Mouse (Mus musculus): Measurements from ENCODE around the gene Hfm1.

Hfm1 gene

DNA sequence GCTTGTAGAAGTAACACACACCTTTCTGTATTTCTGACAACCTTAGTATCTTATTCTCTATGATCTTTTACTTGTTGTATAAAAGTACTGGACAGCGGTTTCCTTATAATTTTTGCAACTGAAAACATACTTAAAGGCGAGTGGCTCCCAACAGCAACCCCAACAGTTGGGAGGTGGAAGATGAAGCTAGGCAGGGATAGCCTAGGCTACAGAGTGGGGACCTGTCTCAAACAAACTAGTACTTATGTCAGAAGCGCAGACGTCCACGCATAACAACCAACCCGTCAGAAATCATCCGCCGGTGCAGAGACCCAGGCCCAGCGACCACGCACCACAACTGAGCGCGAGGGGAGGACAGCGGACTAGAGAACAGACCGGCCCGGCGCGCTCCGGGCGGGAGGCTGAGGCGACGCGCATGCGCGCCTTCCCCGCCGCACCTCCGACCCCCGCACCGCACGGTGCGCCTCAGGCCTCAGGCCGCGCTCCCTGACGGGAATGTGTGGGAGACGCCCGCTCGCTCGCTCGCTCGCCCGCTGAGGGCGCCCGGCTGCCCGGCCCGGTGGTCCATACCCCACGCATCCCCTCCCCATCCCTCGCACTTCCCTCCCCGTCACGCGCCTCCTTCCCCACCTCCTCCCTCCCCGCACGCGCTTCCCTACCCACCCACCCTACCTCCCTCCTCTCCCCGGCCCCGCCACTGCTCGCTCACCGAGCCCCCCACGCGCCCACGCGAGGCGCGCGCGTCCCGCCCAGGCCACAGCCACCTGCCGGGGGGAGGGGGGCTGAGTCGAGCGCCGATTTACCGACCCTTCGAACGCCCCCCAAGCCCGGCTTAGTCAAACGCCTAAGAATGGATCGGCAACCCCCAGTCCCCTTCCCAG is at the start of gene Hfm1:
Hfm1 (minus strand) TSS at position 834 of the 881 bp plus-strand sequence.
- DNase-seq (ENCODE audit: low read depth) = peak; percentile 51

DNA sequence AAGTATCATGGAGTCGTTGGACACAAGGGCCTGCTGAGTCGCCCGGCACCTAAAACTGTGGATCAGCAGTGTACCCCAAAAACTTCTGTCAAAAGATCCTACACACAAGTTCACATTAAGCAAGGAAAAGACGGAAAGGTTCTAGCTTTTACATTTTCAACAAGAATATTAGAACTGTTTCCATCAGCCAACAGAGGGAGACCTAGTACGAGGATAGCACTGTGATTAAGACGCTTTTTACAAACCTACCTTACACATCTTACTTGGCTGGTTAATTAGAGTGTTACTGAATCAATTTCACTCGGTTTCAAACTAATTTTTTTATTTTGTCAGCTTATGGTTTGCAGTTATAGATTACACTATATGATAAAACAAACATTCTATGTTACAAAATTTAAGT is 47.8 kb upstream of the Hfm1 start:
- DNase-seq (ENCODE audit: low read depth) = no peak

DNA sequence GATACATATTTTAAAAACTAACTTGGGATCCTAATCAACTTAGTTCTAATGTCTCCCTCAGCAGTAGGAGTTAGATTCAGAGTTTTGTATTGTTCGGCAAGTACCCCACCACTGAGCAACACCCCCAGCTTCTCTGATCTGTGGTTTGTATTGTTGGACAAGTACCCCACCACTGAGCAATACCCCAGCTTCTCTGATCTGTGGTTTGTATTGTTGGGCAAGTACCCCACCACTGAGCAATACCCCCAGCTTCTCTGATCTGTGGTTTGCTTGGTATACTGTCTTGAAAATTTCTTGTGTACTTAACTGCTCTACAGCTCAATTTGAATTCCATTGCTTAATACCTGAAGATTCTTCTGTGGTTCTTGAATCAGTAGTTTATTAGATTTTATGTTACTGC is 41.5 kb upstream of the Hfm1 start:
- DNase-seq (ENCODE audit: low read depth) = no peak

DNA sequence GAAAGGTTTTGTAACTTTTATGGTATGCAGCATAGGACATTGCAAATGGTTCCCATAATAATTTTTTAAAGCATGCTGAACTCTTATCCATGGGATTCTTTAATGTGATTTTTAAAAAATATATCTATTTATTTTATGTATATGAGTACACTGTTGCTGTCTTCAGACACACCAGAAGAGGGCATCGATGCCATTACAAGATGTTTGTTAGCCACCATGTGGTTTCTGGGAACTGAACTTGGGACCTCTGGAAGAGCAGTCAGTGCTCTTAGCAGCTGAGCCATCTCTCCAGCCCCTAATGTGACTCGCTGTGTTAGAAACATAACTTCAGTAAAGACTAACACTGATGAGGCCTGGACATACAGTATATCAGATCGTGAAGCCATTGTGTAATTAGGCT is 40.3 kb upstream of the Hfm1 start:
- no peak for DNase-seq (ENCODE audit: low read depth)

DNA sequence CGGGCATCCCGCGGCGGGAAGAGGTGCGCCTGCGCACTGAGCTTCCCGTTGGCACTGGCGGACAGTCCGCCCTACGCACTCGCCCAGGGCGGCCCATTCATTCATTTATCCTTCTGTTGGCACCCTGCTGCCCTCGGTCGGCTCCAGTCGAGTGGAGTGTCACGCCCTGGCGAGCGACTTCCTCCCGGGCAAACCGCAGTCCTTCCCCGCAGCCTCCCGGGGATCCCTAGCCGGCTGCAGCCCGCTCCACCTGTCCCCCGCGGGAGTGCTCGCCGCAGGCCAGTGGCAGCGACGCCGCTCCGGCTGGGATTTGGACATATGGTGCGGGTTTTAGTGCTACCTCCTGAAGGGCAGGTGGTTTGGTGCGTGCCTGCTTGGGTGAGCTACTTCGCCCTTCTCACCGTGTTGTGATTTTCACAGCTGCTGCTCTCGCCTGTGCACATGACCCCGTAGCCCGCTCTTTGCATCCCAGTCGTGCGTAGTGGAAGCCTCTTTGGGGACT is 38.4 kb upstream of the Hfm1 start:
- no peak for DNase-seq (ENCODE audit: low read depth)

DNA sequence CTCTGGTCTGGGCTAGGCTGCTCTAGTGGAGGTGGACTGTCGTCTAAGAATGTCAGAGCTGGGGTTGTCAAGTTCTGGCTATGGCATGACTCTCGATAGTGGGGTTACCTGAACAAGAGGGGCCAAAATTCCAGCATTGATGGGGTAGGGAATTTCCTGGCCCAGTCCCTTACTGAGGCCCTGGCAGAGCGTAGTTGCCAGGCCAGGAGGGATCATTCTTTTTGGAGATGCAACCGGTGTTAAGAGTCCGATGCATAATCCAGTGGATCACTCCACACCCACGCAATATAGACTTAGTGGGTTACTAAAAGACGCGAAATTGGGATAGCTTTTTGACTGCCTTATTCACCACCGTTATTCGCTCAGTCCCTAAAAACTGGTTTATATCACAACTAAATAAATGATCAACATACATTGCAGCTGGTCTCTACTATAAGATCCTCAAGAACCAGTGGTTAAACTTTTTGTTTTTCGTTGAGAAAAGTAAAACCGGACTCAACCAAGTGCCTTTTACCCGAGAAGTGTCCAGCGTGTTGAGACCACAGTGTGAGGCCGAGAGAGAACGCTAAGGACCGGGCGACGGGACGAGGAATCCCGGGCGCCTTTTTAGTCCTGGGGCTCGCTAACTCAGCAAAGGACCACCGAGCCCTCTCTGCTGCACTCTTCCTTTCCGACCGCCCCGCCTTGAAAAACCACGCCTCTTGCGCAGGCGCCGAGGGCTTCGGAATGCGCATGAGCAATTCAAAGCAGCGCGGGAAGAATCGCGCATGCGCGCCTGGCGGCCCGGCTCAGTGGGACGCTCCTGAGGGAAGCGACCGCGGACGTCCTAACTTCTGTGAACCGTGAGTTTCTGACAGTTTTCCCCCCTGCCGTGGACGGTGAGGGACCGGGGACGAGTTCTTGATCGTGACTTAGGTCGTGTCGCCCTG is 37.7 kb upstream of the Hfm1 start, which contains the start of gene Cdc7:
Cdc7 (plus strand) TSS at position 739 of the 929 bp plus-strand sequence.
- peak; percentile 95 for DNase-seq (ENCODE audit: low read depth)

DNA sequence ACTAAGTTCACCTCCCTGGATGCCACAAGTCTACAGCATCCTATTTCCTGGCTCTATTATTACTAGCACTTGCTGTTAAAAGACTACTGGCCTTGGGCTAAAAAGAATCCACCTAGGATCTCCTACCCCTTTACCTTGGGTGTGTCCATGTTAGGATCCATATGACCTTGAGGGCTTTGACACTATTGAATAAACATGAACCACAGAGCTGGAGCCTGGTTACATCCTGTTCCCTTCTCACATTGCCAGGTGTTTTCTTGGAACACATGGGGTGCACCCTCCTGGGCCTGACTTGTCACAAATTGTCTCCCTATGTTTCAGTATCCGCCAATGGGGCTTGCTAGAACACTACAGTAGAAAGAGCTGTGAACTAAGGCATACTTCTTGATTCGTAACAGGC is 34.3 kb upstream of the Hfm1 start:
- no peak for DNase-seq (ENCODE audit: low read depth)

DNA sequence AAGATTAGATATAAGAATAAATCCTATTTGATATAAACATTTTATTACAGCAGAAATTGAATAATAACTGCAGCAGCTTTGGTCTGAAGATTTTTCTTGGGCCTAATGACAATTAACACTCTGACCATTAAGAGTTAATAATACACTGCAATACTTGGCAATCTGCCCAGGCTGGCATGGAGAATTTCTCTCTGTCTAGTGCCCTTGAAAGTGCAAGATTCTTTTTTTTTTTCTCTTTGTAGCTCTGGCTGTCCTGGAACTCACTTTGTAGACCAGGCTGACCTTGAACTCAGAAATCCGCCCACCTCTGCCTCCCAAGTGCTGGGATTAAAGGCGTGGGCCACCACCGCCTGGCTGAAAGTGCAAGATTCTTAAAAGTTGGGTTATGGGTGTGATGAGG is 32.9 kb upstream of the Hfm1 start:
- DNase-seq (ENCODE audit: low read depth) = no peak

DNA sequence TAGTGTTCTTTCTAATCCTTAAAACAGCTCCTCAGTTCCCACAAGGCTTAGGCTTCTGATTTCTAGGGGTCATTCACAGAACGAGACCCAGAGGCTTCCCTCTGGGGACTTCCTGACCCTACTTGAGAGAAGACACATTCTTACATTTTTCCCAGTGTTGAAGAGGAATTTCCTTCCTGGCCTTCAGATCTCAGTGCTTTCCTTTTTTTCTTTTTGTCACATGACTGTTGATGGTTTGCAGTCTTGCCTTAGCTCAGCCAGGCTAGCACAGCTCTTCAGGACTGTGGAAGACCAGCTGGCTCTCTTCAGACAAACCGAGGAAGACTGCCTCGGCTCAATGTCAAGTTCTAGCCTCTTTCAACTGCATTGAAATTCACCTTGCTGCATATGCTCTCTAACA is 30.3 kb upstream of the Hfm1 start:
- no peak for DNase-seq (ENCODE audit: low read depth)

DNA sequence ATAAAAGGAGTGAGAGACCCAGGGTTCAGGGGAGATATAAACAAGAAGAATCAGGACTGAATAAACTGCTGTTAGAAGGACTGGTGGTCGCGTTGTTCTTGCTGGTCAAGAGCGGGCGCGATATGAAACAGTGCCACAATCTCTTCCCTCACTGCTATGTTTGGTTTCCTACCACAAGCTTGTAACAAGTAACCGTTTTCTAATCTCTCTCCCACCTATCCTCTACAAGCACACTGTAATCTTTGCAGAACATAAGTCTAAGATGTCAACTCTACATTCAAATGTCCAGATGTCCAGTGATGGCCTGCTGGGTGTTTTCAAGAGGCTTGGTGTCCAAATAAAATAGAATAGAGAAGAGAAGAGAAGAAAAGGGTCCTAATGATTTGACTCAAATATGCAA is 22.6 kb upstream of the Hfm1 start:
- DNase-seq (ENCODE audit: low read depth) = no peak

DNA sequence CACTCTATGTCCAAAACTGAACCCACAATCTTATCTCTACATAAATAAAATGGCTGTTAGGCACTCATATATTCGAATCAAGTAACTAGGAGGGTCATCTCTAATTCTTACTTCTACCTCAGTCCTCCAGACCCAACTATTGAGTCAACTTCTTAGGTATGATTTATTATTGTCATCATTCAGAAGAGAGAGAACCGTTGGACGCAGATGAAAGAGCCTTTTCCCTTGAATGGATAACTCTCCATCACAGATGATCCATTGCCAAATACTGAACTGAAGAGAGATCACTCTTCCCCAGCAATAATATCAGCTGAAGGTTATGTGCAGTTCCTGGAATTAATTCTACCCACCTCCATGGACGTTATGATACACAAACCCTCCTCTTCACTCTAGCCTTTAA is 20.2 kb upstream of the Hfm1 start:
- DNase-seq (ENCODE audit: low read depth) = no peak

DNA sequence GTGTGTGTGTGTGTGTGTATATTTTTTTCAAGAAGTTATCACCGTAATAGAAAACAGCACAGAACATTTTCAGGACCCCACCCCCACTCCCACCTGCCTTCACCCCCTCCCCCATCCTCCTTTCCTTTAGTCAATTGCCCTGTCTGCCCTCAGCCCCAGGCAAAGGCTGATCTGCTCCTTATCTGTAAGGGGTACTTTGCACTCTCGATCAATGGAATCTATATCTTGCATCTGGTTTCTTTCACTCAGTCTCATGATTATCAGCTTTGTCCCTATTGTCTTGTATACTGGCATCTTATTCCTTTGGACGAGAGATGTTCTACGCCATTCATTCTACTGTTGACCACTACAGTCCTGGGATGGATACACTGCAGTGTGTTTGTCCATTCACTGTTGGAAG is 1.9 kb upstream of the Hfm1 start:
- no peak for DNase-seq (ENCODE audit: low read depth)

DNA sequence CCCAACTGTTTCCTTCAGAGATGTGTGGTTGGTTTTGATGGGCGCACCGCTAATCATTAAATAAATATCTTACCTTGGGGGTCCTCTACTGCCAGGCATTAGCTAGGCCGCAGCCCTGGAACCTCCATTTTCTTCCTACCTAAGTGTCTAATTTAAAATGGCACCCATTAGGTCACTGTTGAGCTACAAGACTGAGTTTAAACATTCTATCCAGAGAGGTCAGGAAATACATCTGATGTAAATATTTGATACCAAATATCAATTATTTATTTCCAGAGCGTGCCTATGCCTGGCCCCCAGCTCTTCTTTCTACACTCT is 207 bp upstream of the Hfm1 start:
- DNase-seq (ENCODE audit: low read depth) = no peak

DNA sequence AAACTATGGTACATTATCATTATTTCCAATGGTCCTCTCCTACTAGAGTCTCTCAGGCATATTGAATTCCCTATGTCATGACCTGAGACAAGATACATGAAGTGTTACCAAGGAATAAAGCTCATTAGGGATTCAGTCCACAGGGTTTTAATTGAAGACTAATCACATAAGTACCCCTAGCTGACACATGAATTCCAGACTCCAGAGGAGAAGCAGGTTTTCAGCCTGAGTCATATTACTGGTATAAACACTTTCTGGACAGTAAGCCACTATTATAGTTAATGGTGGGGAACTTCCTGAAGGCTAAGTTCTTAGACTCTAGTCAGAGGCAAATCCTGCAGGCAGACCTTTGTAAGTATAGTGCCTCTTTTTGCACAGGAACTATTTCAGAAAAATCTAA is 6.8 kb downstream of the Hfm1 start:
- no peak for DNase-seq (ENCODE audit: low read depth)

DNA sequence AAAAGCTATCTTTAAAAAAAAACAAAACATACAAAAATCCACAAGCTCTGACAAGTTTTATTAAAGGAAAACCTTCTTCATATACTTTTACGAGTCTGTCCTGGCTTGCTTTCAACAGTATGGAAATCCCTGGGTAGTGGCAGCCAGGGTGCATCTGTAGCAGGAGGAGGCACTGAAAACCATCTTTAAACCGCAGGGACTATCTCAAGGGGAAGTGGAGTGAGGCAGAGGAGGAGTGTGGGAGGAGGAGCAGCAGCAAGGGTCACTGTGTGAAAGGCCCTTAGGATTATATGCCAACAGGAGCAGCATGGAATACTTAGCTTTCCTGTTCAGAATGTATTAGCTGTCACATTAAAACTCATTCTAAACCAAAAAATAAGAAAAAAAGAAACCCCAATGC is 29.2 kb downstream of the Hfm1 start:
- no peak for DNase-seq (ENCODE audit: low read depth)

DNA sequence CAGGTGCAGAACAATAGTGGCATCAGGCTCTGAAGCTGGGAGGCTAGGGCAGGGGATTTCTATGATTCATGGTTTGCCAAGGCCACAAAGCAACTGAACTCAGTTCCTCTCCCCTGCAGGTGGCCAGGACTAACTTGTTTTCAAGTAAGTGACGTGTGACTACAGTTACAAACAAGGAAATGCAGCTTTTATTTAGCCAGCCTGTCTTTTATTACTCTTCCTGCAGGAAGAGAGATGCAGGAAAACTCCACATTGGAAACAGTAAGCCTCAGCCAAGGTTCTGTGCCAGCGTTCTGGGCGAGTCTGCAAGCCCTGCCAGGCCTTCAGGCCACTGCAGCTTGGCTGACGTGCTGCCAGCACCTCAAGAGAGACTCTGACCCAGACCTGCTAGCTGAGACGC is 34.3 kb downstream of the Hfm1 start:
- DNase-seq (ENCODE audit: low read depth) = peak; percentile 25

DNA sequence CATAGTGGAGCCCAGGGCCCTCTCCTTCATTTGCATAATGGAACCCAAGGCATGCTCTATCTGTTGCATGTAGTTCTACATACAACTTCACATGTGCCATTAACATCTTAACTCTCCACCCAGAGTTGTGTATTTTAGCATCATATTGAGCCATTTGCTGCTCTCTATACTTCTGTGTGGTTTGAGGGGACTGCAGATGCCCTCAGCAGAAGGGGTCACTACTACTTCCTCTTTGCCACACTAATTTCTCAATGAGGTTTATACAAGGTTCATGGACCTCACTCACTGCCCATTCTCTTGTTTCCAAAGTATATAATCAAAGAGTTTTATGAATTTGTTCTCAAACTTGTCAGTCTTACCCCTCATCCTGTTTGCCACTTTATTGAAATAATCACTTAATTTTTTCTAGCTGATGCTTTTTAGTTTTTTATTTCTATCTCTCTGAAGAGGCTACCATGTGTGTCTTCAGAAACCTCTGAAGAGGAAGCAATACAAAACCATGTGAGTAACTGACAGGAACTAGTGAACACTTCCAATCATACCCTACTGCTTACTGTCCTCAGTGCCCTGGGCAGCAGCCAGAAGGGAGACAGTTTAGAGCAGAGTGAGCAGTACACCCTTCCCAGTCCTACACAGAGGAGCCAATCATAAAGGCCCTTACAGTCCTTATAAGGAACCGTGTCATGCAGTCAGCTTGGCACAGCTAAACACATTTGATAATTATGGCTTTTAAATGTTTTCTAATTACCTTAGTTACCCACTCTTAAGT is 38.6 kb downstream of the Hfm1 start:
- DNase-seq (ENCODE audit: low read depth) = no peak

DNA sequence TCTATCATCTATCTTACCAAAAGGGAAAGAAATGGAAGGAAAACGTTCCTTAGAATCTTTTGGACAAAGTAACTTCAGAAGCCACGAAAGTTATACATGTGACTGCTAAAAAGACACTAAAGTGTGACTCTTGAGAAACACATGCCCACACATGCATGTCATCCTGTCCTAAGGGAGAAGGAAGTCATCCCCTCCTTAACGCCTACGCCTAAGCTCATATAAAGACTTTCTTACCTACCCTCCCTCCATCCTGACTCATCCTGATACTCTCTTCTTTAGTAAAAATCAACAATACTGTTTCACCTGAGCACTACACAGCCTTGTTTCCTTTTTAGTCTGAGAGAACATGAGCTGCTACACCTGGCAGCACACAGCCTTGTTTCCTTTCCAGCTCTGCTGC is 40.6 kb downstream of the Hfm1 start:
- no peak for DNase-seq (ENCODE audit: low read depth)

DNA sequence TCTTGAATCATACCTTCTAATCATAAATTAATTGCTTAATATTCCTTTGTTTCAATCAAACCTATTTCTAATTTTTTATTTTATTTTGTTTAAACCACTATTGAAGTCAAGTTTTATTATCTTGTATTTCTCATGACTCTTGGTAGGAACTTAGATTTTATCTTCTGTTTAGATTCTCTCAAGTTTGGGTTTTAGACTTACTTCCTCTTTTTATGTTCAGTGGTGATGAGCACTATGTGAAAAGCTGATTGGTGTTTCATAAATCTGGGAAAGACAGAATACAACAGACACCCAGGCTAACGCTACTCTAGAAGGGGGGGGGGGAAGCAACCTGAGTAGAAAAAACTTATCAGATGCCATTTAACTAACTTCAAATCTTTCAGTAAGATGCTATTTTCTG is 49.7 kb downstream of the Hfm1 start:
- no peak for DNase-seq (ENCODE audit: low read depth)

DNA sequence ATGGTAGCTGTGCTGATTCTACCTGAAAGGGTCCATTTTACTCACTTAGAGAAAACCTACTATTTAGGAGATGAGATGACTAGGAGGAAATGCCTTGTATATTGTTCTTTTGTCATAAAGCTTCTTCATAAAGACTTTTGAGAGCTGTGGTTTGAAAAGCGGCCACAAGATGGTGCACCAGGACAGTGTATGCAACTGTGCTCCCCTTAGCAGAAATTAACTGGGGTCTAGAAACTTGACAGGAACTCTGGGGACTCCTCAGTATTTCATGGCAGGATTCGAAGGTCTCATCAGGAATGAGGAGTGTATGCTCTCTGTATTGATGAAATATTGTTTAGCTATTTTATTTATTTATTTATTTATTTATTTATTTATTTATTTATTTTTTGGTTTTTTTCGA is 65.7 kb downstream of the Hfm1 start:
- peak; percentile 82 for DNase-seq (ENCODE audit: low read depth)

DNA sequence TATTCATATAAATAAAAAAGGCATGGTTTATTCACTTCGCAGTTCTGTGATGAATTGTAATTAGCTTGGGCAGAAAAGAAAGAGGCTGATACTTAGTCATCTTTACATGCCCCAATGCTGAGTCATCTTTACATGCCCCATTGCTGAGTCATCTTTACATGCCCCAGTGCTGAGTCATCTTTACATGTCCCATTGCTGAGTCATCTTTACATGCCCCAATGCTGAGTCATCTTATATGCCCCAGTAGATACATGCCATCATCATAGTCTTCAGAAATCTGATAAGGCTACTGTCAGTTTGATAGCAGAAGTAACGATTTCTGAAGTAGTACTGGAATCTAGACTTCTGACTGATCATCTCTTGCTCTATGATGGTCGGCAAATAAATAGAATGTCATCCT is 72.8 kb downstream of the Hfm1 start:
- no peak for DNase-seq (ENCODE audit: low read depth)

DNA sequence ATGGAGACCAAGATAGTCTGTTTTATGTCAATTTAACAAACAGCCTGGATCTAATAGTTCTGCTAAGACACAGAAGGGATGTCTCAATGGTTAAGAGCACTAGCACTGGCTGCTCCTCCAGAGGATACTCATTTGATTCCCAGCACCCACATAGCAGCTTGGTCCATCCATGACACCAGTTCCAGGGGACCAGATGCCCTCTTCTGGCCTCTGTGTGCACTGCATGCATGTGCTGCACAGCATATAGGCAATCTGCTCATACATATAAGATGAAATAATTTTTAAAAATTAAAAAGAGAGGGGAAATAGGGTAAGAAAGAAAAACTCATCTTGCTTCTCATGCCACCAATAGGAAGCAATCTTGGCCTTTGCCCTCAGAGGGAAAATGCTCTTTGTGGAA is 79.1 kb downstream of the Hfm1 start:
- DNase-seq (ENCODE audit: low read depth) = peak; percentile 23
